8 mouse cellular contexts compared by ENCODE assay signal in the genomic region with DNA sequence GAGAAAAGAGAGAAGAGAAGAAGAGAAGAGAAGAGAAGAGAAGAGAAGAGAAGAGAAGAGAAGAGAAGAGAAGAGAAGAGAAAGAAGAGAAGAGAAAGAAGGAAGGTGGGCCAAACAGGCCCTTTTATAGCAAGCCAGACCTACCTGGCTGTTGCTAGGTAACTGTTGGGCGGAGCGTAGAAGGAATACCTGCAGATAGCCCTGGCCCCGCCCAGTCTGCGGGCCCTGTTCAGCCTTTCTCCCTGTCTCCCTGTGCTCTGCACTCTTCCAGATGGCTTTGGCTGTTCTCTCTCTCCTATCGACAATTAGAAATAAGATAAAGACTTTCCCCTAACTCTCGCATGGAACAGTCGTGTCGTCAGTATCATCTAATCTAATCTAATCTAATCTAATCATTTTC. TPM values are rescaled to one million over a fixed set of nuclear protein-coding genes. Genes with fewer than 3 reads are reported as not detected.
A peak's percentile ranks its signal among the peaks of the same experiment; 100 is the strongest.
DNase-seq lines count a peak whose midpoint lies in the region; ATAC-seq lines count a peak whose summit lies in the region.

No protein-coding gene starts in this region.

- H3K27ac ChIP-seq in hindbrain, embryonic 10.5 days = peak overlapping the region; percentile 97
- H3K27ac ChIP-seq in limb, embryonic 11.5 days (replicated peaks; ENCODE audit: low read depth, low read length) = no peak overlapping the region
- no peak overlapping the region for H3K27ac ChIP-seq in midbrain, embryonic 14.5 days (replicated peaks; ENCODE audit: low read depth, low read length)

- 16% methylated on average over 8 of the region's 8 CpGs for WGBS in hindbrain, embryonic 10.5 days
- WGBS in limb, embryonic 11.5 days = 16% methylated on average over 8 of the region's 8 CpGs
- 9% methylated on average over 8 of the region's 8 CpGs for WGBS in midbrain, embryonic 14.5 days

- peak; percentile 38 for DNase-seq in ovary, postnatal 36 days (ENCODE audit: low spot score)
- DNase-seq in ovary, postnatal 14 days (ENCODE audit: low spot score) = no peak
- no peak for DNase-seq in hindbrain, embryonic 10.5 days (ENCODE audit: low spot score)
- DNase-seq in limb, embryonic 11.5 days (ENCODE audit: low spot score) = peak; percentile 30
- DNase-seq in midbrain, embryonic 14.5 days = no peak
- DNase-seq in adrenal gland, adult 18-20 months (ENCODE audit: low spot score in 2 of 2) = no peak
- DNase-seq in retina, embryonic 14.5 days (ENCODE audit: low spot score) = no peak
- DNase-seq in layer of hippocampus, adult 8-10 months (ENCODE audit: low spot score in 2 of 2) = no peak

- ATAC-seq in limb, embryonic 11.5 days (ENCODE audit: insufficient number of reproducible peaks, low FRiP score, low TSS enrichment, low read depth) = no peak
- no peak for ATAC-seq in midbrain, embryonic 14.5 days (ENCODE audit: low FRiP score, low TSS enrichment)

- H3K4me3 ChIP-seq in hindbrain, embryonic 10.5 days = peak overlapping the region; percentile 93
- peak overlapping the region; percentile 92 for H3K4me3 ChIP-seq in limb, embryonic 11.5 days (ENCODE audit: low read depth, low read length)
- no peak overlapping the region for H3K4me3 ChIP-seq in midbrain, embryonic 14.5 days (replicated peaks; ENCODE audit: low read depth, low read length)

- H3K27me3 ChIP-seq in hindbrain, embryonic 10.5 days (ENCODE audit: insufficient read depth, poor library complexity, severe bottlenecking) = no peaks in the 10 kb centered on the region; the same call in 1 of the 2 replicates
- no peaks in the 10 kb centered on the region for H3K27me3 ChIP-seq in limb, embryonic 11.5 days (ENCODE audit: control insufficient read depth, insufficient read depth, low read length)
- no peaks in the 10 kb centered on the region for H3K27me3 ChIP-seq in midbrain, embryonic 14.5 days (ENCODE audit: control insufficient read depth, insufficient read depth, low read length)

- H3K4me1 ChIP-seq in hindbrain, embryonic 10.5 days (replicated peaks) = peaks cover 39% of the 10 kb centered on the region
- peaks cover 6% of the 10 kb centered on the region for H3K4me1 ChIP-seq in limb, embryonic 11.5 days (ENCODE audit: control insufficient read depth, insufficient read depth, low read length)
- H3K4me1 ChIP-seq in midbrain, embryonic 14.5 days (ENCODE audit: control insufficient read depth, insufficient read depth, low read length) = peaks cover 14% of the 10 kb centered on the region

- peaks cover 26% of the 10 kb centered on the region for H3K36me3 ChIP-seq in hindbrain, embryonic 10.5 days
- peaks cover 12% of the 10 kb centered on the region for H3K36me3 ChIP-seq in limb, embryonic 11.5 days (ENCODE audit: control insufficient read depth, insufficient read depth, low read length)
- H3K36me3 ChIP-seq in midbrain, embryonic 14.5 days (ENCODE audit: control insufficient read depth, insufficient read depth, low read length) = peaks cover 21% of the 10 kb centered on the region

- H3K9ac ChIP-seq in limb, embryonic 11.5 days (ENCODE audit: low read length) = no peak overlapping the region
- no peak overlapping the region for H3K9ac ChIP-seq in midbrain, embryonic 14.5 days (replicated peaks; ENCODE audit: low read length)

- H3K9me3 ChIP-seq in hindbrain, embryonic 10.5 days = no peaks in the 10 kb centered on the region
- no peaks in the 10 kb centered on the region for H3K9me3 ChIP-seq in limb, embryonic 11.5 days (ENCODE audit: control insufficient read depth, low read length)
- H3K9me3 ChIP-seq in midbrain, embryonic 14.5 days (ENCODE audit: control insufficient read depth, low read length) = no peaks in the 10 kb centered on the region

- H3K4me2 ChIP-seq in limb, embryonic 11.5 days (ENCODE audit: low read depth, severe bottlenecking) = peak overlapping the region; percentile 78
- peak overlapping the region; percentile 90 for H3K4me2 ChIP-seq in midbrain, embryonic 14.5 days (ENCODE audit: low read length)

RNA-seq across cellular contexts. Expression of a gene that starts 1.3 kb away (rescaled TPM):
- 18.8 and 20.4 TPM in 2 replicates for polyA plus RNA-seq in hindbrain, embryonic 10.5 days (2016; fragmentation: Nextera tagmentation; extraction: Ambion mirVana)
- polyA plus RNA-seq in limb, embryonic 11.5 days (2014; fragmentation: Nextera tagmentation; extraction: Ambion mirVana) = 6.0 TPM in 2 replicates
- 5.1 and 12.9 TPM in 2 replicates for polyA plus RNA-seq in midbrain, embryonic 14.5 days (2014; fragmentation: Nextera tagmentation; extraction: Ambion mirVana)
- 10 to 100 TPM; 26.8 to 34.5 TPM for total RNA-seq in adrenal gland, adult 18-20 months (2021)
- 10 to 100 TPM; 12.3 to 15.1 (median 13.0) TPM for total RNA-seq in layer of hippocampus, adult 8-10 months (2022)

RNA-seq across cellular contexts. Expression of a gene that starts 29.2 kb away (rescaled TPM):
- 7.9 and 9.5 TPM in 2 replicates for polyA plus RNA-seq in hindbrain, embryonic 10.5 days (2016; fragmentation: Nextera tagmentation; extraction: Ambion mirVana)
- 8.6 and 9.2 TPM in 2 replicates for polyA plus RNA-seq in limb, embryonic 11.5 days (2014; fragmentation: Nextera tagmentation; extraction: Ambion mirVana)
- polyA plus RNA-seq in midbrain, embryonic 14.5 days (2014; fragmentation: Nextera tagmentation; extraction: Ambion mirVana) = 7.0 and 7.7 TPM in 2 replicates
- 10 to 100 TPM; 10.4 to 13.0 TPM for total RNA-seq in adrenal gland, adult 18-20 months (2021)
- total RNA-seq in layer of hippocampus, adult 8-10 months (2022) = 1 to 10 TPM; 7.3 to 9.2 (median 8.1) TPM

RNA-seq across cellular contexts. Expression of a gene that starts 40.3 kb away (rescaled TPM):
- 5.3 and 6.2 TPM in 2 replicates for polyA plus RNA-seq in hindbrain, embryonic 10.5 days (2016; fragmentation: Nextera tagmentation; extraction: Ambion mirVana)
- polyA plus RNA-seq in limb, embryonic 11.5 days (2014; fragmentation: Nextera tagmentation; extraction: Ambion mirVana) = 6.3 and 6.8 TPM in 2 replicates
- polyA plus RNA-seq in midbrain, embryonic 14.5 days (2014; fragmentation: Nextera tagmentation; extraction: Ambion mirVana) = 5.3 and 6.9 TPM in 2 replicates
- total RNA-seq in adrenal gland, adult 18-20 months (2021) = 1 to 10 TPM; 4.1 to 5.0 TPM
- total RNA-seq in layer of hippocampus, adult 8-10 months (2022) = 1 to 10 TPM; 4.0 to 4.6 (median 4.3) TPM

RNA-seq across cellular contexts. Expression of a gene that starts 46.8 kb away (rescaled TPM):
- 5.4 and 6.7 TPM in 2 replicates for polyA plus RNA-seq in hindbrain, embryonic 10.5 days (2016; fragmentation: Nextera tagmentation; extraction: Ambion mirVana)
- polyA plus RNA-seq in limb, embryonic 11.5 days (2014; fragmentation: Nextera tagmentation; extraction: Ambion mirVana) = 7.4 and 9.0 TPM in 2 replicates
- 5.5 and 6.2 TPM in 2 replicates for polyA plus RNA-seq in midbrain, embryonic 14.5 days (2014; fragmentation: Nextera tagmentation; extraction: Ambion mirVana)
- 1 to 10 TPM; 8.2 to 8.4 TPM for total RNA-seq in adrenal gland, adult 18-20 months (2021)
- total RNA-seq in layer of hippocampus, adult 8-10 months (2022) = 1 to 10 TPM; 6.7 to 8.0 (median 7.2) TPM

RNA-seq across cellular contexts. Expression of a gene that starts 50.6 kb away (rescaled TPM):
- 0.68 and 0.98 TPM in 2 replicates for polyA plus RNA-seq in hindbrain, embryonic 10.5 days (2016; fragmentation: Nextera tagmentation; extraction: Ambion mirVana)
- 0.18 and 0.44 TPM in 2 replicates for polyA plus RNA-seq in limb, embryonic 11.5 days (2014; fragmentation: Nextera tagmentation; extraction: Ambion mirVana)
- polyA plus RNA-seq in midbrain, embryonic 14.5 days (2014; fragmentation: Nextera tagmentation; extraction: Ambion mirVana) = 0.22 and 0.39 TPM in 2 replicates
- total RNA-seq in adrenal gland, adult 18-20 months (2021) = 1 to 10 TPM; 1.7 to 4.0 TPM
- total RNA-seq in layer of hippocampus, adult 8-10 months (2022) = under 1 TPM; 0.36 to 0.73 (median 0.53) TPM

Comparison
In these comparisons a context has a peak if more than half of its experiments do, and no peak if none do; other contexts are left out.
1. DNase-seq: peak in ovary, postnatal 36 days (single experiment) and limb, embryonic 11.5 days (single experiment); none in ovary, postnatal 14 days (single experiment), hindbrain, embryonic 10.5 days (single experiment), midbrain, embryonic 14.5 days (single experiment), adrenal gland, adult 18-20 months (0 of 2), retina, embryonic 14.5 days (single experiment) and layer of hippocampus, adult 8-10 months (0 of 2).